Mouse (Mus musculus): ENCODE results near the gene Tex35.
A peak's percentile ranks its signal among the peaks of the same experiment; 100 is the strongest.

The Tex35 gene

DNA sequence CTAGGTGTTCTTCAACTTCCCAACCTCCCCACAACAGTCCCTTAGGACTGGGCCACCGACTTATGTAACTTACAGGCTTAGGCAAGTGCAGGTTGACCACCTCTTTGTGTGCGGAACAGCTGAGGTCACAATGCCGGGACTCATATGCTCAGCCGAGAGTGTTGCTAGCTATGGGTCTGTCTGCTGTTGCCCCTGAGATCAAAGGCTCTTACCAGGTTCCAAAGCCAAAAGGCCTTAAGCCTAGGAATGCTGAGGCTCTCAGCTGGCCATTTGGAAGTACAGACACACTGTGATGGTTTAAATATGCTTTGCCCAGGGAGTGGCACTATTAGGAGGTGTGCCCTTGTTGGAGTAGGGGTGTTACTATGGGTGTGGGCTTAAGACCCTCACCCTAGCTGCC is at the start of gene Tex35:
Gene Tex35, minus strand, starts transcription at position 101 of the 400 bp plus-strand sequence.
- DNase-seq (ENCODE audit: low spot score) = no peak

DNA sequence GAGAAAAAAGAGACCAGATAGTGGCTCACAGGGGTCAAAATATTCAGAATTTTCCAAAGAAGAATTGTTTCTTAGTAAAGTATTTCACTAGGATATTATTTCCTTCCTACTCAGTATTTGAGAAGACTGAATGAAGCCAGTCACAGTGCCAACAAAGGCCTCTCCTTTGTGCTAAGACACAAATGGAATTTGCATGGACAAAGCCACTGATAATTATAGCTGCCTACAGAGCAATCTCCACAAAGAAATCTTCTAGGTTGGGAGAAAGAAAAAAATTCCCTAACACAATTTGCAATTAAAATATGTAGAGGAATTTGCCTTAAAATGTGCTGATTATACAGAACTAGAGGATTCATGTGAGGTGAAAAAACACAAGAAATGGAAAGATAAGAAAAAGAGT is 45.3 kb upstream of the Tex35 start:
- DNase-seq (ENCODE audit: low spot score) = no peak

DNA sequence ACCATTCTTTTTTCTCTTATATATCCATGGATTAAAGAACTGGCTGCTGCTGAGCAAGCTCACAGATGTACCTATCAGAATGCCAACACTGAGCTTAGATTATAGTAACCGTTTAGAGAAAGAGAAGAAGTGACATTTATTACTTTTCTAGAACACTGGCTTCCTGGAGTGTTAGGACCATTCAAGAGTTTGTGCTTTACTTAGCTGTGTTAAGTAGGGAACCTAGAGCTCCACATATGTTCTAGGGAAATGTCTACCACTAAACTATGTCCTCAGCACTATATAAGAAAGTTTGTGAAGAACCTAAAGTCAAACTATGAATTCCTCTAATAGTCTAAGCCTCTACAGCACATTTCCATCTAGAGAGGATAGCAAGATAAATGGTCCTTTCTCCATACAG is 41.6 kb upstream of the Tex35 start:
- no peak for DNase-seq (ENCODE audit: low spot score)

DNA sequence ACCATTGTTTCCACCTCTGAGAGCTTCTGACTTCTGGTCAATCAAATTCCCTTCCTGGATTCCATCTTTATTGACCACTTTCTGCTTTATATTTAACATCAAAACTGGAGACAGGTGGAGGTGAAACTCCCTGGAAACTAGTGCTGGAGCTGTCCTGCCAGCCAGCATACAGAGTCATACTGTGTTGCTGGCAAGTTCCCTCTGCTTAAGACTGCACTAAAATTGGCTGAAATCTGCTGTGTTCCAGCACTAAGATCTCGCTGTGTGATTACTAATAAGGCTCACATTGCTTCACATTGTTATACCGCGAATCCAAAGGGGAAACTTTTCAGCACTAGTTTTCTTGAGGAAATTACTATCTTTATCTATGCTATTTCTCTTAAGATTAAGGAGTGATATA is 36.1 kb upstream of the Tex35 start:
- DNase-seq (ENCODE audit: low spot score) = no peak

DNA sequence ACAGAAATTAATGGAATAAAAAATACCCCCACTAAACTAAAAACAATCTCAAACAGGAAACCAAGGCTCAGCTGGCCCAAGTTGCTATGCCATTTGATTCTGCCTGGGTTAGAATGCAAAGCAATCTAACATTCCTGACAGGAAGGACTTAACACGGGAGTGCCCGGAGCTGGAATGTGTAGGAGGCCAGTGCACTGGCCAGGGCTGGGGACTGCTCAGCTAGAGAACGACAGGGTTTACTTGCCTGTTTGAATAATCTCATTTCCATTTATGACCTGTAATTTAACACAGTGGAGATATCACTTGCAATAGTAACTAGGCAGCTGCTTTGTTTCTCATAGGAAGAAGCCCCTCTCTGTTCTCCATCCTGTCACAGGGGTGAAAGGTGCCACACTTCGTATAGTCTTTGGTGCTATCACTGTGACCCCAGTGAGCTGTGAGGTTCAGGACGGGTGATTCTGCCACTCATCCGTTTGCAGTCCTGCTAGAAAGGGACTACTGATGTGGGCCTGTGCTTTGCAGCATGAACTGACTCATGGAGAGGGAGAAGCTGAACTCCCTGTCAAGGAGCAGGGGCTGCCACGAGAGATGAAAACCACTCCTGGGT is 34.9 kb upstream of the Tex35 start:
- DNase-seq (ENCODE audit: low spot score) = no peak

DNA sequence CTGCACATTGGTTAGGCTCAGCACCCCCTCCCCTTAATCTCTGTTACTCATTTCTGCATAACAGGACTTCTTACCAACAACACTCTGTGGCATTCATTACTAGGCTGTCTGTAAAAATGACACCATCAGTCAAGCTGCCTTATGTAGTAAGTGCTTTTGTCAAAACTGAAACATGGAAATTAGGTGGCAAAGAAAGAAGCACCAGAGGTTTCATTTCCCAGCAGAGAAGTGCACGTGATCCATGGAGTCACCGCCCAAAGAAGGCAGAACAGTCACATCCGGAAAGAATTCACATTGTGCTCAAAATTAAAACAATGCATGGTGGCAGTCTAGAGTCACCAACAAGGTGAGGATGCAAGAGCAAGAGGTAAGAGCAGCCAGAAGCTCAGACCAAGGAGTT is 32.5 kb upstream of the Tex35 start:
- no peak for DNase-seq (ENCODE audit: low spot score)

DNA sequence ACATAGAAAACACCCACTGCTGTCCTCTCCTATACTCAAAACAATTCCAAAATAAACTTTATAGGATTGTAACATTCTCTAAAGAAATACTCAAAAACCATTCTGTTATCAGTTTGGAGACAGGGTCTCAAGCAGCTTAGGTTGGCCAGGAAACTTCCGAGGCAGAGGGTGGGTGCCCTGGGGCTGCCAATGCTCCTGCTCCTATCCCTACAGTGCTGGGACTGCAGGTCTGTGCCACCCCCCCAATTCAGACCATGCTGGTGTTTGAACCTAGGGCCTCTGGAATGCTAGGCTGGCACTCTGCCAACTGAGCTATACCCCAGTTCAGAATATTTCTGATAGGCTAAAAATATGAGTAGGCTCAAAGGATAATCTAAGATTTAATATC is 29.4 kb upstream of the Tex35 start:
- no peak for DNase-seq (ENCODE audit: low spot score)

DNA sequence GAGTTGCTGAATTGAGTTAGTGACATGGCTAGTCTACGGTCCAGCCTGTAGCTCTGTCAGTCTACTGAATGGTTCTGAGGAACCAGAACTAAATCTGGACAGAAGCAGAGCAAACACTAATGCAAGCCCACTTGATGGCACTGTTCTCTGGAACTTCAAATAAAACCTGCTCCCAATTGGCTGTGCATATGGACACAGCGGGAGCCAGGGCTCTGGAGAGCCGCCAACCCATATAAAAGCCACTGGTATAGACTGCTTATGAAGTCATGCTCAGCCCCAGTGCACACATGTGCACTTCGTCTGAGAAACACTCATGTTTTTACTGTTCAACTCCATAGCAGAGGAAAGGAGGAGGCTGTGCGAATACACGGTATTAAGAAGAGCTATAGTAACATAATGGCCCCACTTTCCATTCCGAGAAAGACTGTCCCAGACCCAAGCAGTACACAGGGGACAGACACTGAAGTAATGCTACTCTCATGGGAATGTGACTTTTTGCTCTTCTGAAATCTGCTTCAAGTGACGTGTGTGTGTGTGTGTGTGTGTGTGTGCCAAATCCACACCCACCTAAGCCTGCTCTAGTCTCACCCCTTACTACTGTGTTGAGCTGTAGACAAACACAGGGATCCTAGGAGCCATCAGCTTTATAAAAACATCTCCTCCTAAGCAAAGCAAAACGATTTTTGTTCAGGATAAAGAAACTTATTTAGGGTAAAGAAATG is 28.8 kb upstream of the Tex35 start:
- peak; percentile 3 for DNase-seq (ENCODE audit: low spot score)

DNA sequence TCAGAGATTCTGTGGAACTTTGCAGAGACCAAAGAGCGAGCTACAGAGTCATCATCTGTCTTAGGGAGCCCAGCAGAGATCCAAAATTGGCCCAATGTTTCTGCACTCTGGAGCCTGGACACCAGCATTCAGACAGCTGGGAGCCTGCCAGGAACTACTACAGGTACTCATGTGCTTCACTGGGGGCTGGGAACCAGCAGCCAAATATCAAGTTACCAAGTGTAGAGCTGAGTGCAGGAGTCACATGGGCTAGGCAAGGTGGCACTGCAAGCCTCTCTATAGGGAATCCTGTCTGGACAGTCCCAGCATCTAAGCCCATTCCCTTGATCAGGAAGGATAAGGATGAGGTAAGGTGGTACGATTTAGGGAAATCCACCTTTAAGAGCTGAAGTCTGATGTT is 19.7 kb upstream of the Tex35 start:
- no peak for DNase-seq (ENCODE audit: low spot score)

DNA sequence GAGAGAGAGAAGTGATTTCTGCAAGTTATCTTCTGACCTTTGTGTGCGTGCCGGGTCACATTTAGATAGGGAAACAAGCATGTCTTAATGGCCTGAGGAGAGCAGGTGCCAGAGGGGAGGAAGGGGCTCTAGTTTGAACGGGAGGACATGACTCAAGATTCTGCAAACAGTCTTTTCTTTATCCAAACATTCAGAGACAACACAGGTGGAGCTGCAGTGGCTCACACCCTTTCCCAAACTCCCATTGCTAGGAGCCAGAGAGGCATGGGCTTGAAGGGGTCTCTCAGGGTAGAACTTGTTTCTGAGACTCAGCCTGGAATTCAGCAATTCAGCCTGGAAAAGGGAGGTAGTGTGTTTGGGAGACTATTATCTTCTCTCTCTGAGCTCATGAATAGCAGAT is 15.4 kb upstream of the Tex35 start:
- DNase-seq (ENCODE audit: low spot score) = no peak

DNA sequence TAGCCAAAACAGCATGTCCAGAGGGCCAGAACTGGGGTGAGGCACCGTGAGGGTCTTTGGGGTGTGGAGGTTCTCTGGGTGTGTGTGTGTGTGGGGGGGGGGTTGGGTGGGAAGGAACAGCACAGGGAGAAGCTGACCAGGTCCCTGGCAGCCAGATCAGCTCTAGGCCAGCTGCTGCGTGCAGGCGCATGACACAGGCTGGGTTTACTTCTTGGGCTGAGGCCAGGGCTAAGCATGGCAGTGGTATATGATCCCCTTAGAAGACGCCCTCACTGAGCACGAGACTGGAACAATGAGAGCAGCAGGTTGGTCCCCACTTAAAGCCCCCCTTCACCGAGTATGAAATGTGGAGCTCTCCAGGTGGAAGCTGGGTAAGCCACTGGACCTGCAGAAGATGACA is 10.7 kb upstream of the Tex35 start:
- DNase-seq (ENCODE audit: low spot score) = no peak

DNA sequence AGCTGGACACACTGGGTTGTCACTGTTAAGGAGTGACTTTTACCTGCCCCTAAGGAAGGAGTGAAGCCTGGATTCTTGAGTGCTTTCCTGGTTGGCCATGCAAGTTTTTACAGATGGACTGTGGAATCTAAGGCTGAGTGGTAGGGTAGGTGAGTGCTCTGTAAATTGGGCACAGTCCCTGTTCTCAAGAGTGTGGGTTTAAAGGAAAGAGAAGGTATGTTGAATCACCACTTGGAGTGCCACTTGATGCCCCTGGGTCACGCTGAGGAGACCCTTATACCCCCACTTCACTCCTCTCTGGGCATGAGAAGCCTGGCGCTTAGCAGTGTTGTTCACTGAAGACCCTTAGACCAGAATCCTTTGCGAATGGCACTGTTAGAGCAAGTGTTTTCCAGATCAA is 9.0 kb upstream of the Tex35 start:
- DNase-seq (ENCODE audit: low spot score) = no peak

DNA sequence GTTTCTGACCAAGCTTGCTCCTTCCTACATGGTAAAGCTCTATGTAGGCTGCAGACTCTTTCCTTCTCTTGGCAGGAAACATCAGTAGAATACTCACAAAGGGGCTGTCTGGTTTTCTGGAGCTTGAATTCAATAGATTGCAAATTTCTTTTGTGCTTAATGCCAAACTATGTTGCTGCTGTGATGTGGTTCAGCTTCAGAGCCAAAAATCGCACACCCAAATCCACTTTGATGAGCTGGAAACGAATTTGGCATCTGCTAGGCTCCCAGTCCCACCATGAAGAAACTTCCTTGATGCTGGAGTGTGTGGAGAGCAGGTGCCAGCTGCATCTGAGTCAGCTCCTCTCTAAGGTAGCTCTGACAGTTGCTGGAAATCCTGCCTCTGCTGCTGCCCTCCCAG is 6.0 kb upstream of the Tex35 start:
- no peak for DNase-seq (ENCODE audit: low spot score)

DNA sequence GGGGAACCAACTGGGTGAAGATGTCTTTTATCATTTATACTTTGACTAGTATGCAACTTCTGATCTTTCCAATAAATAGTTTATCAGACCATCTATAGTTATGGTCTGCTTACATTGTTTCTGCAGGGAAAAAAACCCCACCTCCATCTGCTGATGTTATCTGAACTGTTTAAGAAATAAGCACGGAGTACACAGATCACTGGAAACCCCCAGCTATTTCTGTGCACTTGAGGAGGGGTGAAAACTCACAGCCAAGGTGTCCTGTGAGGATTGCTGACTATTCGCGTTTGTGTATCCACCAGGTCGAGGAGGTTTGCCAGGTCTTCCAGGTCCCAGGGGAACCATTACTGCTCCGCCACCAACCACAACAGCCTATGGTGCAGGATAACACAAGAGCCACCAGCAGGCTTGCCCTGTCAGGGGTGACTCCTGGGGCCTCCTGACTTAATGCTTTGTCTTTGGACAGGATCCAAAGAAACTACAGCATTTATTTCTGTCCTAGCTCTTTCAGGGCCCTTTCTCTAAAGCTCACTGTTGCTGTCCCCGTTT is 1.9 kb upstream of the Tex35 start:
- no peak for DNase-seq (ENCODE audit: low spot score)

DNA sequence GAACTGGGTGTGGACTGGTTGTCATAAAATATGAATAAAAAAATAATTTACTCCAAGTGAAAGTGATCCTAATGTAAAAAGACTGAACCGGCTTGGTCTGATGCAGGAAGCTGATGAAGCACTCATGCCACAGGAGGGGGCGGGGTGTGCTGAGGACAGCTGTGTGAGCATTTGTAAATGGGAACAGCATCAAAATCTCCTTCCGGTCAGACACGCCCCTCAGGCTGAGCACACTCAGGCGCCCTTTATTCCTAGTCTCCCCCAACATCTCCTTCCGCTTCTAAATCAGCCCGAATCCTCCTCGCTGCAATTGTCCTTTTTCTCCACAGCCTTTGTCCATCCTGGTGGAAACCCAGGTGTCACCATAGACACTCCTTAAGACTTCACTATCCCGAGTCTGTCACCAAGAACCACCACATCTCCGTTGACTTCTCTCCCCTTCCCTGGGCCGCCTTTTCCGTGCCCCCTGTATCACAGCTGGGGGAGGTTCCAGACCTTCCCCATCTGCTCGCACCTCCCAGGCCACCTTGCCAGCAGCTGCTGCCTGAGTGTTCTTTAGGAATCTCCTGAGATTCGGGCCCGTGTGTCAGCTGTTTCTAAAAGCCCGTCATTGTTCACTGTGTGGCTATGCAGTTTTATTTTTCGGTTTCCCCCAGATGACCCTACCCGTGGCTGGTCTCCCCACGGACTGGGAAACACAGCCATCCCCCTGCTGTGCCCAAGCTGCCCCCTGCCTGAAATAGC is 7.2 kb downstream of the Tex35 start:
- no peak for DNase-seq (ENCODE audit: low spot score)

DNA sequence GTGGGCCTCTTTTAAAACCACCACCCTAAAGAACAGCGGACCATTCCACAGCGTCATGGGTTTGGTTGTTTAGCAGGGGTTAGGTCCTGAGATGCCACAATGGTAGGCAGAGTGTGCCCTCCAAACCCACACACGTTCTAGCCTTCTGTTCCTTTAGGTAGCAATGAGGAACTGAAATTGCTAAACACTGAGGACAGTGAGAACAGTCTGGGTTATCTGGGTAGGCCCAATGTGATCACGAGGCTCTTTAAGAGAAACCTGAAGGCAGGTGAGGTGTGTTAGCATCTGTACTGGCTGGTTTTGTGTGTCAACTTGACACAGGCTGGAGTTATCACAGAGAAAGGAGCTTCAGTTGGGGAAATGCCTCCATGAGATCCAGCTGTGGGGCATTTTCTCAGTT is 12.9 kb downstream of the Tex35 start:
- no peak for DNase-seq (ENCODE audit: low spot score)

DNA sequence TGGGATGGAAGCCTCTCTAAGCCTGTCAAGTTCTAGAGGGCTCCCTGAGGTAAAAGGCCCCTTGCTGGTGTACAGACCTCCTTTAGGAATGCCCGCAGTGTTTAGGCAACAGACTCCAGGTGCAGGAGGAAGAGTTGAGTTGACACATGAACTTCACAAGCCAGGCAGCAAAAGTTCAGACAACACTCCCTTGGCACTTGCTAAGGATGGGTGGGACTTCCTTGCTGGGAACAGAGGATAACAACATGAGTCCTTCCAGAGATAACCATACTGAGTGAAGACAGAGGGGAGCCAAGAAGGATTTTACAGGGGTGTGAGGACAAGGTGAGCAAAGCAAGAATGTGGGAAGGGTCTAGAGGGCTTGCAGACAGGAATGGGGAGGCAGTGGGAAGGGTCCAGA is 15.9 kb downstream of the Tex35 start:
- no peak for DNase-seq (ENCODE audit: low spot score)

DNA sequence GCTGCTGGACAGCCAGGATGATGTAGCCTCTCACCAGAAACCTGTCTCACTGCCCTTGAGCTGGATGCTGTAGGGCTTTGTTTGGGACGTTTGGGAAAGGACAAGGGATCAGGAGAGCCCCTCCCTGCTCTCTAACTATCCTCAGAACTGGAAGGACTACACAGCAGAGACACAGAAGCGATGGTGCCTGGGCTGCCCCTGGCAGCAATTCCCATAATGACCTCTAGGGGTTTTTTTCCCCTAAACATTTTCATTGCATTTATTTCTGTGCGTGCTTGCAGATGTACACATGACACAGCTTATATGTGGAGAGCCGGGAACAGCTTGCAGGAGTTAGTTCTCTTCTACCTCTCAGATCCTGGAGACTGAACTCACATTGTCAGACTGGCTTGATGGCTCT is 16.3 kb downstream of the Tex35 start:
- no peak for DNase-seq (ENCODE audit: low spot score)

DNA sequence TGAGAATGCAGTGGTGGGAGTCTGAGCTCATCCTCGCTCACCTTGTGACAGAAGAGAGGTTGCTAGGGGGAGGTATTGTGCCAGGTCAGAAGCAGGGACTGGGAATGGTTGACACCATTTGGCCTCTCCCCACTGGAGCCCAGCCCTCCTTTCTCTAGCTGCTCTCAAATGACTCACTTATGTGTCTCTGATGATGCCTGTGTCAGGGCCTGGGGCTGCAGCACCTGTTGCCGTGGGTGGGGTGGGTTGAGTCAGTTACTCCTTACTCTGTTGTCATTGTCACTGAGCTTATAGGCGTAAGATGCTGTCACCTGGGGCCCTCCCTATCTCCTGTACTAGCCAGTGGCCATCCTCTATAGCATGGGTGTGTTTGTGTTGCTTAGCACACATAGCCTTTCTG is 17.6 kb downstream of the Tex35 start:
- no peak for DNase-seq (ENCODE audit: low spot score)

DNA sequence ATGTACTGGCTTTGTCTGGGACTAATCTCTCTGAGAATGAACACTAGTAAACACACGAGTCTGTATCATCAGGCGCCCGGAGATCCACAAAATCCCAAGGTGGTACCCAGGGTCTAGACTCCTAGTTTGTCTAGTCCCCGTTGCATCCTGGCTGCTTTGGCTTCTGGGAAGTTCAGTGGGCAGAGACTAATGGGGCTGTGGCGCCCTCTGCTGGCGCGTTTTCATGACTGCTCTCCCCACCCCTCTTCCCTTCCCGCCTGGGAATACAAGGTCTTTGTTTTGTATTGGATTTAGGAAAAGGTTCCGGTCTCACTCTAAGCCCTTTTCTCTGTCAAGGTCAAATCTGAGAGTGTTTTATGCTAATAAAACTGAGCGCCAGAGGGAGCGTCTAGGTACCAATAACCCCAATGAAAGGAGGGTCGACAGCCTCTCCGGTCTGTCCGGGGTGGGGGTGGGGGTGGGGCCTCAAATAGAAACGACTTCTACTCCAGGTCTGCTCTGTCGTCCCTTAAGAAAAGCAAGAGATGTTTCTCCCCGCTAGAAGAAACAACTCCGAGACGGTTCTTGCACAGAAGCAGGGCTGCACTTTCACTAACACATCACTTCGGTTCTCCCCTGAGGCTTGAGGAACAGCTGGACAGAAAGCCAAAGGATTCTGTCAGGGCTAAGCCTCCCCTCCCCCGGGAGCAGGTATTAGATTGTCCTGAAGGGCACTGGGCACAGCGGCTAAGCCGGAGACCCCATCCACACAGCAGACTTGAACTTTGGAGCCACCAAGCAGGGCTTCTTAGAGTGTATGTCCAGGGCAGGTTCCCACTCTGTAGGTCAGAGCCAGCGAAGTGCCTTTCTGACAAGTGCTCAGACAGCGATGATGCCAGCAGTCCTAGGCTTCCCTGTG is 22.1 kb downstream of the Tex35 start:
- DNase-seq (ENCODE audit: low spot score) = peak; percentile 50

DNA sequence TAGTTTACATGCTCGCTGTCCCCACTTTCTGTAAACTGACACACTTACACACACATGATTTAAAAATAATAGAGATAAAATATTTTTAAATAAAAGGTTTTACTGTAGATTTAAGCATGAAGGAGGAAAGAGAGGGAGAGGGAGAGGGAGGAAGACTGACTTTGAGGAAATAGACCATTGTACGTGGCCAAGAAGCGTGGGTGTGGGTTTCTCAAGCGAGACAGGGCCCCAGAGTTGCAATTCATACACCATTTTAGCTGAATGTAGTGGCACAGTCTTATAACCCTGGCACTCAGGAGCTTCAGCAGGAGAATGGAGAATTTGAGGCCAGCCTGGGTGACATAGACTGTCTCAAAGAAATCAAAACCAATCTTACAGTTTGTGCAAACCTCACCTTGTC is 25.5 kb downstream of the Tex35 start:
- DNase-seq (ENCODE audit: low spot score) = no peak

DNA sequence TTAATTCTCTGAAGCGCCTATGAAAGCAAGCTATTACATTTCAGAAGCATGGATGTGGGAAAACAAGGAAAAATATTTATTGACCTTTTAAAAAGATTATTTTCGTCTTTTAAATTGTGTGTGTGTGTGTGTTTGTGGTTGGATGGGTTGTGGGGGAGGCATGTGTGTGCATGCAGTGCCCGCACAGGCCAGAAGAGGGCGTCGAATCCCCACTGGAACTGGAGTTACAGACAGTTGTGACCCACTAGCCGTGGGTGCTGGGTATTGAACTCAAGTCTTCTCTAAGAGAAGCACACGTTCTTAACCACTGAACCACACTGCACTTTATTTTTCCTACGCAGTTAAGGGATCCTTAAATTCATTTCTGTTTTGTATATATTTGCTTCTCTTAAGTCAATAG is 26.5 kb downstream of the Tex35 start:
- DNase-seq (ENCODE audit: low spot score) = no peak

Measured in adipocyte (in vitro differentiated cells).